Mouse (Mus musculus) lung, embryonic 16.5 days (tissue): ENCODE data around the gene Capn5. TPM values are rescaled to one million over a fixed set of nuclear protein-coding genes. Genes with fewer than 3 reads are reported as not detected.

Experiments used
- ATAC-seq: fragments of 200-750 bp; cut with Nextera tagmentation; 2 replicates; pipeline ENCODE4 v1.8.0; 2017; ENCODE audit warnings: low read depth, mild to moderate bottlenecking, moderate library complexity
- H3K27ac ChIP-seq: fragments of 300-500 bp; sonication (generic); 2 replicates; pipeline ENCODE4 v1.5.1; 2014; ENCODE audit warnings: mild to moderate bottlenecking, control low read depth, low read length
- H3K27me3 ChIP-seq: fragments of 300-500 bp; sonication (generic); 2 replicates; pipeline ENCODE4 v1.6.1; 2014; ENCODE audit warnings: low read depth, low read length, mixed read lengths; ENCODE audit not compliant: control insufficient read depth, insufficient read depth
- H3K36me3 ChIP-seq: fragments of 300-500 bp; sonication (generic); 2 replicates; pipeline ENCODE4 v1.6.1; 2014; ENCODE audit warnings: low read length; ENCODE audit not compliant: control insufficient read depth, insufficient read depth
- H3K4me1 ChIP-seq: fragments of 300-500 bp; sonication (generic); replicated peaks from 2 replicates; pipeline ENCODE4 v1.6.1; 2014; ENCODE audit warnings: low read length, mixed read lengths; ENCODE audit not compliant: control insufficient read depth, insufficient read depth
- H3K4me2 ChIP-seq: fragments of 300-500 bp; sonication (generic); 2 replicates; pipeline ENCODE4 v1.6.1; 2014; ENCODE audit warnings: low read depth, low read length, control low read depth
- H3K4me3 ChIP-seq: fragments of 300-500 bp; sonication (generic); 2 replicates; pipeline ENCODE4 v1.5.1; 2014; ENCODE audit warnings: mild to moderate bottlenecking, low read length, control low read depth
- H3K9ac ChIP-seq: fragments of 300-500 bp; sonication (generic); 2 replicates; pipeline ENCODE4 v1.6.1; 2014; ENCODE audit warnings: low read length, control low read depth
- H3K9me3 ChIP-seq: fragments of 300-500 bp; sonication (generic); 2 replicates; pipeline ENCODE4 v1.6.1; 2016; ENCODE audit warnings: low read length; ENCODE audit not compliant: control insufficient read depth
- WGBS: fragments of 180-500 bp; shearing (Covaris S2); extraction: QIAGEN DNeasy Blood & Tissue Kit; methylation state at CpG from one replicate; pipeline ENCODE4 v1.1.7; 2014; 5-methylcytosine and 5-hydroxymethylcytosine counted together
- polyA plus RNA-seq: library from polyadenylated mRNA; unstranded; fragments of >200 nt; fragmentation: Nextera tagmentation; extraction: Ambion mirVana; gene quantifications from 2 replicates; pipeline ENCODE4 v1.2.1, GENCODE M21; 2015

The Capn5 gene
- polyA plus RNA-seq, 1 experiment from 2014 or later, result 9.6 TPM

DNA sequence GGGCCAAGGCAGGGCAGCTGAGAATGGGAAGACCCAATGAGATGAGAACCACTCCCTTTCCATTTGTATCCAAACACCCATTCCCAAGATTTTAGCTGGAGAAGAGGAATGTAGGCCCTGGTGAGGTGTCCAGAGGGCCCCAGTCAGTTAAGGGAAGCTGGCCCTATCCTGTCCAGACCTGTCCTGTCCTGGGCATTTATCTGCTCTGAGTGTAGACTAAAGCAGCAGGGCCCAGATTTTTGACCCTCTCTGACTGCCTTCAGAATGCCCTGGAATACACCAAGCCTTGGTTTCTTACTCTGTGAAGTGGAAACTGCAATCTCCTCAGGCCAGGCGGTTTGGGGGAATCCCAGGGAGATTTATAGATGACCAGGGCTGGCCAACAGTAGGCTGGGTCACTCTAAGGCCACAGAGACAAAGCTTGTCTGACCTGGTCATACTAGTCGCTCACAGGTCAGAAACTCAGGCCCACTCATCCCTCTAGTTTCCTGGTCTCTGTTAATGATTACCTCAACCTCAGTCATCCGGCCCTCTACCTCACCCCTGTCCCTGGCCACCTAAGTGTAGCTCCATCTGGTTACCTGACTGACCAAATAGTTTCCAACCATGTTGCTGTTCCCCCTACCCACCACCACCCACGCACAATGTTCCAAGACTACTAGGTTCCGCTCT is 622 bp upstream of the Capn5 start:
- H3K4me3 ChIP-seq, result peak overlapping the region; percentile 92
- WGBS, result 66% methylated on average over 5 of the region's 5 CpGs
- H3K36me3 ChIP-seq, result no peaks in the 10 kb centered on the region
- H3K4me1 ChIP-seq, result peaks cover 15% of the 10 kb centered on the region
- H3K9me3 ChIP-seq, result no peaks in the 10 kb centered on the region
- H3K27ac ChIP-seq, result peak overlapping the region; percentile 76
- H3K27me3 ChIP-seq, result no peaks in the 10 kb centered on the region
- ATAC-seq, result peak; percentile 37; the same call in 1 of the 2 replicates
- H3K9ac ChIP-seq, result peak overlapping the region; percentile 75
- peak overlapping the region; percentile 86 for H3K4me2 ChIP-seq

DNA sequence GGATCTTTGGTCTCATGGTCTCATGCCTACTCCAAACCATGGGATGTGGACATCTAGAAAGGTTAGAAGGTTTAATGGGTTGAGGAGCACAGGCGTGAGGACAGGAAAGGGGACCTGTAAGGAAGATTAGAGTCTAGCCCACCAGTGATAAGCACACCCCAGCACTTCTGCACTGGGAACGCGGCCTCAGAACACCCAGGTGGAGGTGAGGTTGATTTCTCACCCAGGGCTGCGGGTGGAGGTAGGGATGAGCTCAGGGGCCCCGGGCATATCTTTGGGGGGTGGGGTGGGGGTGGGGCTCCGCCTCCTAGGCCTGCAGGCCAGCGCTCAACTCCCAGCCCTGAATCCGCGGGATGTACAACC is 527 bp downstream of the Capn5 start:
- H3K4me2 ChIP-seq, result peak overlapping the region; percentile 86
- H3K27ac ChIP-seq, result peak overlapping the region; percentile 51
- WGBS, result 3% methylated on average over 9 of the region's 9 CpGs
- no peaks in the 10 kb centered on the region for H3K27me3 ChIP-seq
- no peaks in the 10 kb centered on the region for H3K36me3 ChIP-seq
- ATAC-seq, result no peak
- H3K9me3 ChIP-seq, result no peaks in the 10 kb centered on the region
- H3K4me1 ChIP-seq, result peaks cover 15% of the 10 kb centered on the region
- peak overlapping the region; percentile 92 for H3K4me3 ChIP-seq
- peak overlapping the region; percentile 75 for H3K9ac ChIP-seq

DNA sequence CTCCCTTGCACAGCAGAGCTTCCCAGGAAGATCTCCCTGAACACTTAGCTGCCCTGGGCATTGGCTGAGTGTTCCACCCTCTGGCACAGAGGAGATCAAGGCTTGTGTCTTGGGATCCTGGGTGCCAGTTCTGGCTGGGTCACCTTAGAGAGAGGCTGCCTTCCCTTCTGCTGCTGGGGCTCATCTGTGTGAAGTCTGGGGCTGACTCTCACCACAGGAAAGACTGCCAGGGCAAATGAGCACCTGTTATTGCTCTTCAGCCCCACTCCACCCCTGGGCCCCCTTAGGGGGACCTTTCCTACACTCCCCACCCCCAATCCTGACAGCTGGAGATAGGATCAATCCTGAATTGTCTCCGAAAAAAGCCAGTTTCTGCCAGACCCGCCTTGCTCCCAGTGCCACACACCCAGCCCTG is 996 bp downstream of the Capn5 start:
- Histone ChIP-seq H3K36me3 (no peaks in the 10 kb centered on the region), H3K27me3 (no peaks in the 10 kb centered on the region), H3K9me3 (no peaks in the 10 kb centered on the region), H3K9ac (peak overlapping the region; percentile 75), H3K4me2 (peak overlapping the region; percentile 86), H3K27ac (no peak overlapping the region), H3K4me1 (peaks cover 15% of the 10 kb centered on the region), H3K4me3 (peak overlapping the region; percentile 92)
- WGBS, result 52% methylated on average over 2 of the region's 2 CpGs
- no peak for ATAC-seq

DNA sequence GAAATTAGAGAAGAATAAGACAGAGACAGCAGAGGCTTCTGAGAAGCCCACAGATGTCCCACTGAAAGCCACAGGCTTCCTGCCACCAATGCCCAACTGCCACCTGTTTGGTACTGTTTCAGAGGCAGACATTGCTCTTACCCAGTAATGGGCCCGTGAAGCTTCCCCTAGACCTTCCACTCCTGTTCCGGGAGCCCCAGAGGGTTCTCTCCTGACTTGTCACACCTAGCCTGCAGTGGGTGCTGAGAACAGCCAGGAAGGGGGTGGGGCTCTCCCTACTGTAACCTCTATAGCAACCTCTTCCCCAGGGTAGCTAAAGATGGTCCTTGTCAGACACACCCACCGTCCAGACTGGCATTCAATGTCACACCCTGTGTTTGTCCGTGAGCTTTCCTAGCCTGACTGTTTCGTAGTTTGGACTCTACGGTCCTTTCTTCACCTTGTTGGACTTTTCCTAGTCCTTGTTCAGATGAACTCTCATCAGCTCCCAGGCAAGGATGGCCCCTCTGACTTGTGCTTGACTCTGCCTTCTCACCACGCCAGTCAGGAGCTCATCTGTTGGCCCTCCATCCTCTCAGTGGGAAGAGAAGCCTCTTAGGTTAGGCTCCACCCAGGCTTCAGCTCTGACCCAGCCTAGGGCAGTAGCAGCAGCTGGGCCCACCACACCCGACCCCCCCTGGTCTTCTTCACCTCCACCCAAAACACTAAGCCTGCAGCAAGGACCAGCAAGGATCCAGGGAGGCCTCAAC is 1.6 kb downstream of the Capn5 start:
- no peak overlapping the region for H3K27ac ChIP-seq
- no peak overlapping the region for H3K4me3 ChIP-seq
- H3K4me2 ChIP-seq, result no peak overlapping the region
- WGBS, result 57% methylated on average over 8 of the region's 8 CpGs
- H3K36me3 ChIP-seq, result no peaks in the 10 kb centered on the region
- H3K9ac ChIP-seq, result 0 out of 2 replicates have a peak overlapping the region, but pooled peaks have one; percentile 2
- H3K4me1 ChIP-seq, result peaks cover 18% of the 10 kb centered on the region
- H3K9me3 ChIP-seq, result no peaks in the 10 kb centered on the region
- H3K27me3 ChIP-seq, result no peaks in the 10 kb centered on the region
- ATAC-seq, result no peak

DNA sequence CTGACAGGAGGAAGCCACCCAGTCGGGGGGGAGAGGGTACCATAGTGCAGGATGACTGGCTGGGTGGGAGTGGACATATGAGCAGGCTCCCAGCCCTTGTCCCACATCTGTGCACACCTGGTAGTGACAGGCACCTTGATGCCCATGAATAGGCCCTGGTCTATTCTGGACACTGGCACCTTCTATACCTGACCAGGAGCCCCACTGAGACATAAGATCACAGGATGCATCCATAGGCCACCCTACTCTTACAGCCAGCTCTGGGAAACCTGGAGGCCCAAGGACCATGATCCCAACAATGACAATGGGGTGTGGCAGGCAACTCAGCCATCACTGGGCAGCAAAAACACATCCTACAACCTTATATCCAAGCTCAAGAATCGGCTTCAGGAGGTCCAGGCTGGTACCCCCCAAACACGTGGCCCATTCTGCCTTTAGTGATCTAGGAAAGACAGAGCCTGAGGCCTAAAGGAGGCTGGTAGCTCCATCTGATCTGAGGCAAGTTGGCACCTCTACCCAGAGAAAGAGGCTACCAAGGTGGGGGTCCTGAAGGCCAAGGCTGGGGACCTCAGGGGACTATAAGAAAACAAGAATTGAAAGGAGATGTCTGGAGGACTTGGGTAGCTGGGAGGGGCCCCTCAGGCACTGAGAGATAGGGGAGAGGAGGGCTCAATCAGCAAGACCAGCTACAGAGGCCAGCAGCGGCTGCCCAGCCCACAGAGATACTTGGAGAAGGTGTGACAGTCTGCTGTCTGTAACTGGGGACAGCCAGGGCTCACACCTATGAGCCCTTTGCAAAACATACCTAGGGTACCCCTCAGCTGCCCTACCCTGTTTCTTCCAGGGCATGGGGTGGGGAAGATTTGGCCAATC is 3.0 kb downstream of the Capn5 start:
- no peak overlapping the region for H3K4me2 ChIP-seq

DNA sequence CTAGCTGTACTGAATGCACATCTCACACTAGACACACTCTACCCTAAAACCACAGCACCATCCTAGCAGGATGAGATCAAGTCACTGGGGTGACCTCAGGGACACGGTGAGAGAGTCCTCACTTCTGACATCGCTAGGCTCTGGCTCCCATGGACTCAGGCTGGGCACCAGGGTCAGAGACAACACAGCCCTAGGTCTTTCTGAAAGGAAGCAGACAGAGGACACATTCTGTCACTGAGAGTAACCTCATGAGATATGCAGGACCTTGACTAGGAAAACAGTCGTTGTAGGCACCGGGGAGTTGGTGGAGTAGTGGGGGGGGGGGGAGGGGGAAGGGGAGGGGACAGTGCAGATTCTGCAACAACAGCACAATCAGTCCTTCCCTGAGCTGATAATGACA is 4.7 kb downstream of the Capn5 start:
- 38% methylated on average over 4 of the region's 4 CpGs for WGBS

More for the DNA sequence above, 3.0 kb downstream of the Capn5 start:
- ATAC-seq, result no peak
- Histone ChIP-seq H3K27ac (no peak overlapping the region), H3K36me3 (no peaks in the 10 kb centered on the region), H3K9ac (no peak overlapping the region), H3K9me3 (no peaks in the 10 kb centered on the region), H3K4me1 (peaks cover 25% of the 10 kb centered on the region), H3K4me3 (no peak overlapping the region), H3K27me3 (no peaks in the 10 kb centered on the region)
- 69% methylated on average over 4 of the region's 4 CpGs for WGBS

DNA sequence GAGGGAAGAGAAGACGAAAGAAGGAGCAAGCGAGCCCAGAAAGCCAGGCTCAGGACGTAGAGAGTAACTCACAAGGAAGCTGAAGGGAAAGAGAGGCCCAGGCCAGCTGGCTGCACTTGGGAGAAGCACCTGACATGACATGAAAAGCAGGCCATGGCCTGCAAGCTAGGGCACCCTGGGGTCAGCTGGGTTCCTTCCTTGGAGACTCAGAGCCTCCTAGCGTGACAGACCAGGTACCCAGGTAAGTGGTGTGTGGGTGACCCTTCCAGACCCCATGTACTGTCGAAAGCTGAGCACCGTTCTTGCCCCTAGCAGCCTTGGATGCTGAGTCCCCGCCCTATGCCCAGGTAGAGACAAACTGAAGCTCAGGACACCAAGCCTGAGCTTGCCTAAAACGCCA is 5.4 kb downstream of the Capn5 start:
- H3K27me3 ChIP-seq, result no peaks in the 10 kb centered on the region
- 69% methylated on average over 8 of the region's 8 CpGs for WGBS
- H3K27ac ChIP-seq, result no peak overlapping the region
- no peak for ATAC-seq
- H3K4me2 ChIP-seq, result no peak overlapping the region
- no peaks in the 10 kb centered on the region for H3K9me3 ChIP-seq
- no peak overlapping the region for H3K4me3 ChIP-seq
- H3K9ac ChIP-seq, result no peak overlapping the region
- H3K4me1 ChIP-seq, result peaks cover 17% of the 10 kb centered on the region
- no peaks in the 10 kb centered on the region for H3K36me3 ChIP-seq

More for the DNA sequence above, 4.7 kb downstream of the Capn5 start:
- H3K4me1 ChIP-seq, result peaks cover 18% of the 10 kb centered on the region
- H3K9me3 ChIP-seq, result no peaks in the 10 kb centered on the region
- no peak overlapping the region for H3K4me3 ChIP-seq
- H3K36me3 ChIP-seq, result no peaks in the 10 kb centered on the region
- H3K27me3 ChIP-seq, result no peaks in the 10 kb centered on the region
- ATAC-seq, result no peak
- H3K9ac ChIP-seq, result no peak overlapping the region
- no peak overlapping the region for H3K27ac ChIP-seq
- H3K4me2 ChIP-seq, result no peak overlapping the region

DNA sequence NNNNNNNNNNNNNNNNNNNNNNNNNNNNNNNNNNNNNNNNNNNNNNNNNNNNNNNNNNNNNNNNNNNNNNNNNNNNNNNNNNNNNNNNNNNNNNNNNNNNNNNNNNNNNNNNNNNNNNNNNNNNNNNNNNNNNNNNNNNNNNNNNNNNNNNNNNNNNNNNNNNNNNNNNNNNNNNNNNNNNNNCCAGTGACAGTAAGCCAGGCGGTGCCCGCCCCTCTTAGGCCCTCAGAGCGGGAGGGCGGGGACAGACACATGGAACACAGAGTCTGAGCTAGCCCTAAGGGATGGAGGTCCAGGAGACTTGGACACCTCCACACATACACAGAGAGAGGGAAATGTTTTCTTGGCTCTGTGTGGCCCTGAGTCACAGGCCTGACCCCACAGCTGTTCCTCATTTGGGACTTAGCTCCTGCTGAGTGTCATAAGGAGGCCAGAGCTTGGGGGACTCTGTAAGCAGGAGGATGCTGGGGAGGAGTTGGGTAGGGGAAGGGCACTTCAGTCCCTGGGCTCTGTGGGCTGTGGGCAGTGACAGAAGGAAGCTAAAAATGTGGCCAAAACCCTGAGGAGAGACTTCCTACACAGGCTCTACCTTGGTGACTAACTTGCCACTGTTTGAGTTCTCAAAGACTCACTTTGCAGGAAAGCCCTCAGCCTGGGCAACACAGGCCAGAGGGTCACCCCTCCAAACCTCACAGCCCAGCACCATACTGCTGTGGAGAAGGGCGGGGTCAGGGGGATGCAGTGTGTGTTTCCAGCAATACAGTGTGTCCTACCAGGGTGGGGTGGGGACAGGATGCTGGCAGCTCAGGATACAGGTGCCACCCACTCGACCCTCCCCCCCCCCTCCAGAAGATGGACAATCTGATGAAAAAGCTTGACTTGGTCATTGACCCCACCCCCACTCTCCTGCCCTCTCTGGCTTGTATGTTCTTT is 6.7 kb downstream of the Capn5 start:
- 63% methylated on average over 6 of the region's 6 CpGs for WGBS
- no peaks in the 10 kb centered on the region for H3K27me3 ChIP-seq
- H3K27ac ChIP-seq, result no peak overlapping the region
- H3K4me3 ChIP-seq, result no peak overlapping the region
- H3K9me3 ChIP-seq, result no peaks in the 10 kb centered on the region
- 0 out of 2 replicates have a peak overlapping the region, but pooled peaks have one; percentile 19 for H3K9ac ChIP-seq
- ATAC-seq, result peak; percentile 63
- H3K4me2 ChIP-seq, result no peak overlapping the region
- peaks cover 9% of the 10 kb centered on the region; the same call in 1 of the 2 replicates for H3K4me1 ChIP-seq
- no peaks in the 10 kb centered on the region for H3K36me3 ChIP-seq
